Mouse (Mus musculus): ENCODE results near the gene Hmbs.
"Not testable (repeated sequence)": the region's sequence is repeated elsewhere in the genome, so short reads cannot be mapped to it uniquely, and the experiment has no call there.

Gene Hmbs

GRCm38 (mm10) chr9:44345570-44346433, 1.8 kb upstream of the Hmbs start:
- DNase-seq (ENCODE audit: low spot score) = no peak

GRCm38 (mm10) chr9:44343290-44343689, 738 bp downstream of the Hmbs start:
- DNase-seq (ENCODE audit: low spot score) = no peak

DNA sequence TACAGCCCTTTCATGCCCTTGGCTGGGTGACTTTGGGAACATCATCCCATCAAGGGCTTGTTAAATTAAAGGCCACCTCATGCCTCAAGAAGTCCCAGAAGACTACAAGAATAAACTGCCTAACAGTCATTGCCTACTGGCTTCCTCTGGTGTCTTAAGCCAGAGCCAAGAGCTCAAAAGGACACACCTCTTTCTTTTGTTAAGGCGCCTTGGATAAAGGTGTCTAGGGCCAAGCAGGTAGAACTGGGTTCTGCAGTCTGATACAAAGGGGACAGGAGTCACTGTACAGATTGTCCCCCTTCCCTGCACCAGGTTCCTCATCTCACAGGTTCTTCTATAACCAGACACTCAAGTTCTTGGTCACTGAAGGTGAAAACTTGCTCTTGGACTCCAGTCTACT, 1.4 kb downstream of the Hmbs start:
- no peak for DNase-seq (ENCODE audit: low spot score)

GRCm38 (mm10) chr9:44342173-44342572, 1.9 kb downstream of the Hmbs start:
- no peak for DNase-seq (ENCODE audit: low spot score)

GRCm38 (mm10) chr9:44341487-44341886, 2.5 kb downstream of the Hmbs start:
- no peak for DNase-seq (ENCODE audit: low spot score)

DNA sequence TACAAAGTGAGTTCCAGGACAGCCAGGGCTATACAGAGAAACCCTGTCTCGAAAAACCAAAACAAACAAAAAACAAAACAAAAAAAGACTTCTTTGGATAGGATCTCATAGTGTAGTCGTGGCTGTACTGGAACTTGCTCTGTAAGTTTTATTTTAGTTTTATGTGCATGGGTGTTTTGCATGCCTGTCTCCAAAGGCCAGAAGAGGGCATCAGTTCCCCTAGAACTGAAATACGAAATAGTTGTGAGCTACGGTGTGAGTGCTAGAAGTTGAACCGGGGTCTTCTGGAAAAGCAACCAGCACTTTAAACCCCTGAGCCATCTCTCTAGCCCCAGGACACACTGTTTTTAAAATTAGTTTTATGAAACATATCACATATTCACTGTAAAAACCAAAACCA, 5.5 kb downstream of the Hmbs start:
- no peak for DNase-seq (ENCODE audit: low spot score)

DNA sequence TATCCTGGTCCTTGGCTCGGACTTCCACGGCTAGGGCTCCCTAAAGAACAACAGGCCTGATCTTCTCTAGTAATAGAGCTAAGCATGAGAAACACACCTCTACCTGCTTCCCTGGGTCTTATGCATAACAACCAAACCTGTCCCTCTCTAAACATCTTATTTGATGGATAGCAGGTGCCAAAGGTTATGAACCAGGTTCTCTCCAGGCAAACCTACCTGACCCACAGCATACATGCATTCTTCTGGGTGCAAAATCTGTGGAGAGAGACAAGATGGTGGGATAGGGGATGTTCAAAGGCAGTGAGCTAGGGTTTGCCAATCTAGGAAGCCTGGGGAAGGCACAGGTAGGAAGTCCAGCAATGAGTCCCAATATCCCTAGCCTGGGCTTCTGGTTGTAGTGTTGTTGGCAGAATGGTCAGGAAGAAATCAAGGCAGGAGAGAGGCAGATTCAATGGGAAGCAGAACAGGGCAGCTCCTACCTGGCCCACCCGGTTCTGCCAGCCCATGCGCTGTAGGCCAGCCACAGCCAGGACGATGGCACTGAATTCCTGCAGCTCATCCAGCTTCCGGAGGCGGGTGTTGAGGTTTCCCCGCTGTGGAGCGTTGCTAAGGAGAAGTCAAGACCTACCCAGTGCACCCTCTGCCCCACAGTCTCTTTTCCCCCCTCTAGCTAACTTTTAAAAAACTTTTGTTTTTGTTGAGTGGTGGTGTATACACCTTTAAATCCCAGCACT, 6.4 kb downstream of the Hmbs start:
- DNase-seq (ENCODE audit: low spot score) = no peak

GRCm38 (mm10) chr9:44336964-44337363, 7.1 kb downstream of the Hmbs start:
- no peak for DNase-seq (ENCODE audit: low spot score)

DNA sequence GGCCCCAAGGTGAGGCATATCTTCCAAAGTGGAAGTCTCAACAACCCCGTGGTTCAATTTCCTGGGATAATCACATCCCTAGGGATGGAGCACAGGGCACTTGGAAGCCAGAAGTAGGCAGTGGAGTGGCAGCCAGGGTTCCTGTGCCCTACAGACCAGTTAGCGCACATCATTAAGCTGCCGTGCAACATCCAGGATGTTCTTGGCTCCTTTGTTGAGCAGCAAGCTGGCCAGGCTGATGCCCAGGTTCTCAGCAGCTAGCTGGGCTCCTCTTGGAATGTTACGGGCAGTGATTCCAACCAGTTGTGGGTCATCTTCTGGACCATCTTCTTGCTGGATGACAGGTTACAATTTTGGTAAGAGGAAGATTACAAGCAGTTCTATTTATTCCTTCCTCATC, 7.5 kb downstream of the Hmbs start:
- not testable (repeated sequence) for DNase-seq (ENCODE audit: low spot score)

DNA sequence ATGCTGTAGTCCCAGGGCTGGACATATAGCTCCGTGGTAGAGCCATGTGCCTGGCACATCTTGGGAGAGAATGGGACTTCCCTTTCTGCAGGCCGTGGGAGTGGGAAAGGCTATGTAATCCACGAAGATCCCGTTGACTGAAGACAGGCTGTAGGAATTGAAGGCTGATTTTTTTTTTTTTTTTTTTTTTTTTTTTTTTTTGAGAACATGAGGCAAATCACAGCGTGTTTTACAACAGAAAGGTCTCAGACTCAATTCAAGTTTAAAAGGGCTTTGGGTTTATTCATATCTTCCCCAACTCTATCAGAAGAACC, 8.0 kb downstream of the Hmbs start:
- DNase-seq (ENCODE audit: low spot score) = no peak

- DNase-seq (ENCODE audit: low spot score) = peak; percentile 41
These were observed 8.5 kb downstream of the Hmbs start for GRCm38 (mm10) chr9:44335331-44336092.

DNA sequence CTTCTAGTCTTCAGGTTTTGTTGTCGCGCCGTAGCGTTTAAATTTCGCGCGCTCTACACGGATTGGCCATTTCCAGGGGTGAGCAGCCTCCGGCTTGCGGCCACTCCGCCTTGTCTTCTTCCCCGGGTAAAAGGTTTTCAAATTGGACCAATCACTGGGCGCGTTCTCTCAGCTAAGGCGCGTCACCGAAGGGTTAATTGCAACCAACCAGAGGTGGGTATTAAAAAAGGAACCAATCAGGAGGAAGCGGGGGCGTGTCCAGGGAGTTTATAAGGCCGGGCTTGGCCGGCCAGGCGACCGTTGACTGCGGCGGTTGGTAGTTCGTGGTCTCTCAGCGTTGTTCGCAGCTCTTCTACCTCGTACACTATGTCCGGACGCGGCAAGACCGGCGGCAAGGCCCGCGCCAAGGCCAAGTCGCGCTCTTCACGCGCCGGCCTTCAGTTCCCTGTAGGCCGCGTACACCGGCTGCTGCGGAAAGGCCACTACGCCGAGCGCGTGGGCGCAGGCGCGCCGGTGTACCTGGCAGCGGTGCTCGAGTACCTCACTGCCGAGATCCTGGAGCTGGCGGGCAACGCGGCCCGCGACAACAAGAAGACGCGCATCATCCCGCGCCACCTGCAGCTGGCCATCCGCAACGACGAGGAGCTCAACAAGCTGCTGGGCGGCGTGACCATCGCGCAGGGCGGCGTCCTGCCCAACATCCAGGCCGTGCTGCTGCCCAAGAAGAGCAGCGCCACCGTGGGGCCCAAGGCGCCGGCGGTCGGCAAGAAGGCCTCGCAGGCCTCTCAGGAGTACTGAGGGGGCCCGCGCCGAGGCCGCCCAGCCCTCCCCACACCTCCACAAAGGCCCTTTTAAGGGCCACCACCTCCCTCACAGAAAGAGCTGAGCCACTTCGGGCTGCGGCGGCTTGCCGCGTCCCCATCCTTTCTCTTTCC, 9.4 kb downstream of the Hmbs start, which contains the start of gene H2afx:
H2afx (plus strand) TSS at position 299 of the 935 bp plus-strand sequence.
- peak; percentile 100 for DNase-seq (ENCODE audit: low spot score)

DNA sequence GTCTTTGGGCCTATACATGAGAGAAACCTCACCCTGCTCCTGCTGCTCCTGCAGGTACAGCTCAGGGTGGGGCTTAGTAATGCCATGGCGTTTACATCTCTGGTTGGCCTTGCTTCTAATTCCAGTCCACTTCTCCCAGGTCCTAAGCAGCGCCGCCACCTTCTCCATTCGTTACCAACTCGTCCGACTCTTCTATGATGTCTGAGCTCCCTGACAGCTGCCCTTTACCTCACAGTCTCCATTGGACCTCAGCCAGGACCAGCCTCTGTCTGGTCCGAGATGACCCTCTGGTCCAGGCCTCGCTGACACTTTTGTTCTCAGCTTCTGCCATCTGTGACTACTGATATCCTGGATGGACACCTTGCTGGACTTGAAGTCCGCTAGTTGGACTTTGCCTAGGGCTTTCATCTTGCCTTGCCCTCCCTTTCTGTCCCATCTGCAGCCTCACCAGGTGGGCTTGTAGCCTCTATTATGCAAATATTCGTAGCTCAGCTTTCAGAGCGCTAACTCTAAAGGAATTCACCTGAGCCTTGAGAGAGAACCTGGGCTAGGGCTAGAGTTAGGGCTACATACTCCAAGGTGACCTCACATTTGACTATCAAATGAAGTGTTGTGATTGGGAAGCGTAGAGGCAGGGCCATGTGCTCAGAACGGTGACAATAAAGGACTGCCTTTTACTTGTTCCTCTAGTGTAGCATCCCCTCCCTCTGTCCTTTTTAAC, 10.9 kb downstream of the Hmbs start:
- DNase-seq (ENCODE audit: low spot score) = no peak

DNA sequence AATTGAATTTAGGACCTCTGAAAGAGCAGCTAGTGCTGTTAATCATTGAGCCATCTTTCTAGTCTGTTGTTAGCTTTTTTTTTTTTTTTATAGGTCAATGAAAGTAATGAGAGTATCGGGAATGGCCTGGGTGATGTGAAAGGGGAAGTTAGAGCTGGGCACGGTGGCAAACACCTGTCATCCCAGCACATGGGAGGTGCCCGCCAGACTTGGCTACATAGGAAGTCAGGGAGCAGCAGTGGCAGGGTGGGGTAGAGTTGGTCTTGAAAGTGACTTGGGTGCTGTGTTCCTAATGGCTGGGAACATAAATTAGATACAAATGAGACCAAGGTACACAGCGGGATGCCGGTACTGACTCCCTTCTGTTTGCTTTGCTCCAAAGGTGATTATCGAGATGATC, 13.3 kb downstream of the Hmbs start:
- no peak for DNase-seq (ENCODE audit: low spot score)

GRCm38 (mm10) chr9:44327926-44328325, 16.1 kb downstream of the Hmbs start:
- DNase-seq (ENCODE audit: low spot score) = no peak

GRCm38 (mm10) chr9:44327064-44327711, 16.8 kb downstream of the Hmbs start:
- peak; percentile 57 for DNase-seq (ENCODE audit: low spot score)

- peak; percentile 84 for DNase-seq (ENCODE audit: low spot score)
These were observed 17.5 kb downstream of the Hmbs start for GRCm38 (mm10) chr9:44326371-44327063.

DNA sequence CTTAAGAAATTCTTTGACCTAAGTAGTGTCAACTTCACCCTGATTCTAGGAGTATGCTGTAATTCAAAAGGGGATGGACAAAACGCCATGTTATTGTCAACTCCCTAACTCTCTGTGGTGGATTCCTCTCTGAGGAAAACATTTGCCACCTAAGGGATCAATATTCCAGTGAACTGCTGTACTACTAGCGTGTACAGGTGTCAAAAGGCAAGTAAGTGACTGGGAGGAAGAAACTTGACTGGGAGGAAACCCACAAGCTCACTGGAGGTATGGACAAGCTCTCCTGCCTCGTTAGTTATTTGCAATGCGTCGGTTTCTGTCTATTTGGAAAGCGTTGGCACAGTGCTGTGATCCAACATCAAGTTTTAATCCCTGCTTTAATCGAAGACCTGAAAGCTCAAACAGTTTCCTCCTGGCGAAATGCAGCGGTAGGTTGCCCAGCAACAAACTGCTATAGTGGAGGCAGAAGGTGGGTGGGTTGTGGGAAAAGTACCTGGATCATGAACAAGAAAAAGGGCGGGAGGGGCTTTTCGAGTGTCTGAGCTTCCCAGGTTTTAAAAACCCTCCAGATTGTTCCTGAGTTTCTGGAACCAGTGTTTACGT, 18.2 kb downstream of the Hmbs start, which contains the start of gene Dpagt1:
Dpagt1 (plus strand) TSS at position 252 of the 603 bp plus-strand sequence.
- DNase-seq (ENCODE audit: low spot score) = no peak
